Mouse (Mus musculus) kidney, embryonic 14.5 days (tissue): ENCODE results near the gene Cxcl15. TPM values are rescaled to one million over a fixed set of nuclear protein-coding genes. Genes with fewer than 3 reads are reported as not detected.

ENCODE experiments used
- microRNA-seq: library from miRNA; unstranded; fragments of <30 nt; microRNA quantifications from one replicate; pipeline ENCODE4, GENCODE M21; 2016
- polyA plus RNA-seq: library from polyadenylated mRNA; unstranded; fragments of >200 nt; fragmentation: Nextera tagmentation; extraction: Ambion mirVana; gene quantifications from 2 replicates; pipeline ENCODE4 v1.2.1, GENCODE M21; 2014

Cxcl15 gene
- polyA plus RNA-seq, 1 experiment from 2014 or later, result not detected

Small RNA genes lying within 50 kb of the gene (microRNA-seq; reads per million reads assigned to microRNA genes)
- gene Gm24322, result not detected

Other genes starting within 250 kb of the Cxcl15 start
- gene 5830473C10Rik, start 233.4 kb upstream of the Cxcl15 start, polyA plus RNA-seq, result 0.09 TPM in 1 of 2 replicates, not detected in the other
- gene Rassf6, start 153.9 kb upstream of the Cxcl15 start, polyA plus RNA-seq, result 6.0 and 8.3 TPM in 2 replicates
- 0.14 TPM in 1 of 2 replicates, not detected in the other for gene Cxcl5, start 35.2 kb upstream of the Cxcl15 start, polyA plus RNA-seq
- 1.9 and 3.4 TPM in 2 replicates for gene Ppbp, start 26.0 kb upstream of the Cxcl15 start, polyA plus RNA-seq
- 28.2 and 35.1 TPM in 2 replicates for gene Pf4, start 22.1 kb upstream of the Cxcl15 start, polyA plus RNA-seq
- gene Cxcl3, start 8.4 kb upstream of the Cxcl15 start, polyA plus RNA-seq, result not detected in 2 replicates
- 0.85 and 1.7 TPM in 2 replicates for gene Cxcl1, start 96.7 kb downstream of the Cxcl15 start, polyA plus RNA-seq
- 0.13 TPM in 1 of 2 replicates, not detected in the other for gene Cxcl2, start 109.3 kb downstream of the Cxcl15 start, polyA plus RNA-seq
- 59.5 and 72.7 TPM in 2 replicates for gene Mthfd2l, start 136.6 kb downstream of the Cxcl15 start, polyA plus RNA-seq
- gene Epgn, start 232.9 kb downstream of the Cxcl15 start, polyA plus RNA-seq, result not detected in 2 replicates